29 mouse cellular contexts compared by ENCODE assay signal in the genomic region with DNA sequence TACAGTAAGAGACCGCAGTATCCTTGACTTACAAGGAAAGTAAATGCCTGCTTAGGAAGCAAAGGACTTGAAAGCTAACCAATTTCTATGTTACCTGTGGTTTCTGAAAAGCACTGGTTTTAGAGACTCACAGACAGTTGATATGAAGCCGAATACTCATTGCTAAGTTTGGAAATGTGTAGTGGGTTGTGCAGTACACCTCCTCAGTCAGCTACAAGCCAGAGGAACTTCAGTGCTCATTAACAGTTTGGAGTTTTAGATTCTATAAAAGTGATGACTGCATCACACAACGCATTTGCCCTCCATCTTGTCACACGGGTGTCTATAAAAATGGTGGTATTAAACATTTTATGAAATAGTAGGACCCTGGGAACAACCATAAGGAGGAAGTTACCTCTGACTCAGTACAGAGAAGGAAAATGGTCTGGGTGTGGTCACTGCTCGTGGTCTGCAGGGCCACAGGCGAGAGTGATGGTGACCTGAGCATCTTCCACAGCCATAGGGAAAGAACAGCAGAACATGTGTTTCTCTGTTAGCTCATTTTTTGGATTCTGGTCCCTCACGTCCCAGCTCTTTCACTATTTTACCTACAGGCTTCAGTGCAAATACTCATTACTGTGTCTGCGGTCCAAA. TPM values are rescaled to one million over a fixed set of nuclear protein-coding genes. Genes with fewer than 3 reads are reported as not detected.
A peak's percentile ranks its signal among the peaks of the same experiment; 100 is the strongest.
DNase-seq lines count a peak whose midpoint lies in the region; ATAC-seq lines count a peak whose summit lies in the region.
"Had no signal": no experiment of that assay in that cellular context is flagged by ENCODE, and none has a peak within 500 bp of the region (broad histone marks: within the 10 kb centered on the region; RNA-seq: fewer than 3 reads in every experiment).

No protein-coding gene starts in this region.

- 93% methylated on average over 8 of the region's 8 CpGs for WGBS in hindbrain, embryonic 16.5 days

- H3K36me3 ChIP-seq in hindbrain, embryonic 16.5 days (ENCODE audit: control insufficient read depth, insufficient read depth, low read length) = no peaks in the 10 kb centered on the region; the same call in 1 of the 2 replicates
- H3K36me3 ChIP-seq: embryonic facial prominence, embryonic 10.5 days; embryonic facial prominence, embryonic 13.5 days; heart, embryonic 10.5 days had no signal

- H3K4me1 ChIP-seq in hindbrain, embryonic 16.5 days (ENCODE audit: control insufficient read depth, insufficient read depth, low read depth, low read length) = no peaks in the 10 kb centered on the region; the same call in 1 of the 2 replicates
- H3K4me1 ChIP-seq: forebrain, embryonic 13.5 days had no signal

- no peak overlapping the region for H3K4me3 ChIP-seq in hindbrain, embryonic 16.5 days (ENCODE audit: low read length)
- H3K4me3 ChIP-seq: embryonic facial prominence, embryonic 10.5 days; embryonic facial prominence, embryonic 13.5 days; forebrain, embryonic 10.5 days; forebrain, embryonic 13.5 days; heart, adult 2 months; heart, embryonic 10.5 days; heart, embryonic 13.5 days had no signal

- H3K9me3 ChIP-seq in hindbrain, embryonic 16.5 days (ENCODE audit: control insufficient read depth, low read length) = no peaks in the 10 kb centered on the region
- H3K9me3 ChIP-seq: embryonic facial prominence, embryonic 10.5 days; embryonic facial prominence, embryonic 13.5 days; forebrain, embryonic 10.5 days; forebrain, embryonic 13.5 days; G1E; heart, embryonic 10.5 days; heart, embryonic 13.5 days had no signal

- peak; percentile 78; the same call in 1 of the 2 replicates for ATAC-seq in frontal cortex, adult (ENCODE audit: low TSS enrichment)
- ATAC-seq in megakaryocyte, adult 5-6 weeks (ENCODE audit: poor library complexity, severe bottlenecking) = peak; percentile 51
- ATAC-seq in hindbrain, embryonic 16.5 days = no peak
- ATAC-seq: activated CD4-positive, CD25-positive, alpha-beta regulatory T cell, adult 4 months; forebrain, embryonic 13.5 days; forebrain, embryonic 16.5 days; intestine, postnatal 0 days had no signal

- H3K27ac ChIP-seq in hindbrain, embryonic 16.5 days (ENCODE audit: low read depth, low read length) = no peak overlapping the region
- H3K27ac ChIP-seq: embryonic facial prominence, embryonic 10.5 days; forebrain, embryonic 10.5 days; forebrain, embryonic 13.5 days; heart, adult 2 months; heart, embryonic 10.5 days; heart, embryonic 13.5 days; hindbrain, embryonic 14.5 days had no signal

- no peak for DNase-seq in frontal cortex, postnatal 36 days (ENCODE audit: low spot score in 2 of 2)
- peak; percentile 40 for DNase-seq in brain, adult 2 months (ENCODE audit: low read depth, low spot score)
- no peak for DNase-seq in MN1 (ENCODE audit: low spot score)
- DNase-seq: adrenal gland, adult 8-10 months; B cell, adult 2 months; cerebellum, adult 11-12 months; cerebellum, adult 8-10 months; cerebellum, postnatal 36 days; embryo, embryonic 11 days; gastrocnemius, postnatal 25 days; heart, adult 2 months; heart, postnatal 14 days; heart, postnatal 4 days had no signal

- H3K9ac ChIP-seq in hindbrain, embryonic 16.5 days (ENCODE audit: low read depth, low read length) = no peak overlapping the region
- H3K9ac ChIP-seq: embryonic facial prominence, embryonic 13.5 days; forebrain, embryonic 13.5 days; heart, embryonic 13.5 days; hindbrain, embryonic 14.5 days had no signal

- H3K4me2 ChIP-seq in hindbrain, embryonic 16.5 days (ENCODE audit: low read length) = no peak overlapping the region
- H3K4me2 ChIP-seq: embryonic facial prominence, embryonic 13.5 days; forebrain, embryonic 13.5 days; heart, embryonic 13.5 days; hindbrain, embryonic 14.5 days had no signal

- no peaks in the 10 kb centered on the region for H3K27me3 ChIP-seq in hindbrain, embryonic 16.5 days (replicated peaks; ENCODE audit: control insufficient read depth, insufficient read depth, low read length)
- H3K27me3 ChIP-seq: CH12.LX; embryonic facial prominence, embryonic 13.5 days; forebrain, embryonic 13.5 days; heart, embryonic 13.5 days had no signal

RNA-seq across cellular contexts. Expression of a gene that starts 58.0 kb away (rescaled TPM):
- not detected in 2 replicates for total RNA-seq in megakaryocyte, adult 5-6 weeks (2015)
- not detected in 2 replicates for total RNA-seq in megakaryocyte, adult 5-6 weeks (2017)
- polyA plus RNA-seq in hindbrain, embryonic 16.5 days (2015; fragmentation: Nextera tagmentation; extraction: Ambion mirVana) = 5.7 and 8.5 TPM in 2 replicates
- total RNA-seq: CH12.LX had no signal
- polyA plus RNA-seq: cortical plate, adult 2 months; G1E had no signal
